10 mouse cellular contexts compared by ENCODE assay signal in genomic region chr1:131155456-131155855, GRCm38 (mm10). TPM values are rescaled to one million over a fixed set of nuclear protein-coding genes. Genes with fewer than 3 reads are reported as not detected.
DNase-seq lines count a peak whose midpoint lies in the region; ATAC-seq and TF ChIP-seq lines count a peak whose summit lies in the region.
"Had no signal": no experiment of that assay in that cellular context is flagged by ENCODE, and none has a peak within 500 bp of the region (broad histone marks: within the 10 kb centered on the region; RNA-seq: fewer than 3 reads in every experiment).

No protein-coding gene starts in this region.

- no peaks in the 10 kb centered on the region for H3K27me3 ChIP-seq in liver, embryonic 14.5 days (ENCODE audit: control insufficient read depth, insufficient read depth, low read length)
- H3K27me3 ChIP-seq: embryonic facial prominence, embryonic 15.5 days had no signal

- no peaks in the 10 kb centered on the region for H3K9me3 ChIP-seq in liver, embryonic 14.5 days (ENCODE audit: control insufficient read depth, low read length)
- H3K9me3 ChIP-seq: embryonic facial prominence, embryonic 15.5 days had no signal

- H3K4me3 ChIP-seq in liver, embryonic 14.5 days (ENCODE audit: insufficient read depth in 1 of 2, low read depth in 2 of 2, low read length in 2 of 2): no peak overlapping the region
- H3K4me3 ChIP-seq: embryonic facial prominence, embryonic 15.5 days had no signal

- peaks cover 7 to 8% of the 10 kb centered on the region in 2 experiments; a peak in 3 of 4 replicates for H3K4me1 ChIP-seq in liver, embryonic 14.5 days (replicated peaks; ENCODE audit: control insufficient read depth in 2 of 2, insufficient read depth in 2 of 2, low read length in 1 of 2)

- H3K27ac ChIP-seq in liver, embryonic 14.5 days: no peak overlapping the region
- H3K27ac ChIP-seq: embryonic facial prominence, embryonic 15.5 days; macrophage had no signal

- peak; percentile 37 to 72 for DNase-seq in heart, postnatal 10 days
- DNase-seq in heart, postnatal 25 days (ENCODE audit: low spot score): no peak
- DNase-seq in urinary bladder, postnatal 14 days (ENCODE audit: low spot score): peak; percentile 31
- DNase-seq in urinary bladder, adult 2 months (ENCODE audit: low spot score): no peak
- DNase-seq in cerebellum, postnatal 14 days: peak; percentile 67 to 70
- peak in 1 of 3 experiments; percentile 30 for DNase-seq in liver, embryonic 14.5 days (ENCODE audit: low read depth in 3 of 3, low spot score in 3 of 3)
- peak; percentile 56 to 80 for DNase-seq in spleen, postnatal 4 days (ENCODE audit: low spot score in 2 of 2)
- DNase-seq in left cerebral cortex, adult 9 months (ENCODE audit: low spot score in 2 of 2): no peak

- ATAC-seq in liver, embryonic 14.5 days (ENCODE audit: insufficient read depth): no peak

- H3K9ac ChIP-seq in liver, embryonic 14.5 days (replicated peaks): no peak overlapping the region
- H3K9ac ChIP-seq: embryonic facial prominence, embryonic 15.5 days had no signal

- 43% methylated on average over 2 of the region's 2 CpGs for WGBS in liver, embryonic 14.5 days (ENCODE audit: insufficient replicate concordance)

- H3K4me2 ChIP-seq in liver, embryonic 14.5 days (ENCODE audit: low read depth): no peak overlapping the region
- H3K4me2 ChIP-seq: embryonic facial prominence, embryonic 15.5 days had no signal

- H3K36me3 ChIP-seq in liver, embryonic 14.5 days (replicated peaks; ENCODE audit: control insufficient read depth, insufficient read depth, low read depth): peaks cover 9% of the 10 kb centered on the region

- intact Hi-C loops in heart, postnatal 10 days (cut with DNase I): loop anchor here (2.0 kb wide), 1 partner anchor 41 kb away; no protein-coding TSS in a partner anchor
- intact Hi-C loops in heart, postnatal 25 days (cut with DNase I): loop anchor here (1.0 kb wide), 1 partner anchor 39 kb away; no protein-coding TSS in a partner anchor

- no peak for TF ChIP-seq EP300 in liver, embryonic 14.5 days (IDR thresholded peaks at IDR 0.05; ENCODE audit: low read depth)

- peak; percentile 96 for TF ChIP-seq CTCF in liver, embryonic 14.5 days (IDR thresholded peaks at IDR 0.05; ENCODE audit: low read depth)

RNA-seq across cellular contexts. Expression of gene Eif2d, which starts 2.5 kb away (rescaled TPM):
- 10 to 100 TPM; 36.3 to 36.7 TPM for total RNA-seq in heart, postnatal 10 days (2021)
- 10 to 100 TPM; 36.5 to 36.6 TPM for total RNA-seq in heart, postnatal 25 days (2021)
- polyA plus RNA-seq in urinary bladder, adult 2 months (2012; rRNA removed): 39.3 and 45.1 TPM in 2 replicates
- polyA plus RNA-seq in liver, embryonic 14.5 days (2012; rRNA removed): 15.8 and 19.0 TPM in 2 replicates
- 29.2 and 30.1 TPM in 2 replicates for polyA plus RNA-seq in liver, embryonic 14.5 days (2014; fragmentation: Nextera tagmentation; extraction: Ambion mirVana)

RNA-seq across cellular contexts. Expression of gene Dyrk3, which starts 17.3 kb away (rescaled TPM):
- total RNA-seq in heart, postnatal 10 days (2021): under 1 TPM; 0.32 to 0.91 TPM
- under 1 TPM; 0.25 to 0.29 TPM for total RNA-seq in heart, postnatal 25 days (2021)
- 0.47 and 0.52 TPM in 2 replicates for polyA plus RNA-seq in urinary bladder, adult 2 months (2012; rRNA removed)
- 8.5 and 10.6 TPM in 2 replicates for polyA plus RNA-seq in liver, embryonic 14.5 days (2012; rRNA removed)
- polyA plus RNA-seq in liver, embryonic 14.5 days (2014; fragmentation: Nextera tagmentation; extraction: Ambion mirVana): 14.3 and 14.9 TPM in 2 replicates

RNA-seq across cellular contexts. Expression of gene Mapkapk2, which starts 57.8 kb away (rescaled TPM):
- 100 to 1,000 TPM; 204 to 224 TPM for total RNA-seq in heart, postnatal 10 days (2021)
- 100 to 1,000 TPM; 264 to 283 TPM for total RNA-seq in heart, postnatal 25 days (2021)
- polyA plus RNA-seq in urinary bladder, adult 2 months (2012; rRNA removed): 77.4 and 86.8 TPM in 2 replicates
- polyA plus RNA-seq in liver, embryonic 14.5 days (2012; rRNA removed): 10.3 and 12.9 TPM in 2 replicates
- polyA plus RNA-seq in liver, embryonic 14.5 days (2014; fragmentation: Nextera tagmentation; extraction: Ambion mirVana): 12.8 and 13.6 TPM in 2 replicates

Comparison
In these comparisons a context has a peak if more than half of its experiments do, and no peak if none do; other contexts are left out.
1. DNase-seq: peak in heart, postnatal 10 days (2 of 2), urinary bladder, postnatal 14 days (single experiment), cerebellum, postnatal 14 days (2 of 2) and spleen, postnatal 4 days (2 of 2); none in heart, postnatal 25 days (single experiment), urinary bladder, adult 2 months (single experiment) and left cerebral cortex, adult 9 months (0 of 2).